Mouse (Mus musculus) embryonic facial prominence, embryonic 12.5 days (tissue): Measurements from ENCODE around the gene Ddx4. TPM values are rescaled to one million over a fixed set of nuclear protein-coding genes. Genes with fewer than 3 reads are reported as not detected.

Source experiments
- polyA plus RNA-seq: library from polyadenylated mRNA; unstranded; fragments of >200 nt; fragmentation: Nextera tagmentation; extraction: Ambion mirVana; gene quantifications from 2 replicates; pipeline ENCODE4 v1.2.1, GENCODE M21; 2016

The Ddx4 gene
- polyA plus RNA-seq, 1 experiment from 2014 or later: 0.92 TPM

Other genes with a start within 250 kb of the Ddx4 start
- gene Il6st, start 188.4 kb downstream of the Ddx4 start, polyA plus RNA-seq: 43.7 and 45.9 TPM in 2 replicates
- gene Il31ra, start 58.1 kb downstream of the Ddx4 start, polyA plus RNA-seq: 0.08 TPM in 2 replicates
- 18.3 and 19.1 TPM in 2 replicates for gene Slc38a9, start 8.3 kb upstream of the Ddx4 start, polyA plus RNA-seq
- gene Plpp1, start 148.3 kb upstream of the Ddx4 start, polyA plus RNA-seq: 34.4 and 38.2 TPM in 2 replicates